Mouse (Mus musculus) liver, embryonic 12.5 days (tissue): ENCODE data around the gene Slc29a3. TPM values are rescaled to one million over a fixed set of nuclear protein-coding genes. Genes with fewer than 3 reads are reported as not detected.

ENCODE experiments used
- ATAC-seq: fragments of 200-750 bp; cut with Nextera tagmentation; 2 replicates; pipeline ENCODE4 v1.8.0; 2017; ENCODE audit warnings: moderate number of reproducible peaks, mild to moderate bottlenecking, moderate library complexity
- H3K27ac ChIP-seq: fragments of 300-500 bp; sonication (generic); 2 replicates; pipeline ENCODE4 v1.5.1; 2016; ENCODE audit warnings: mild to moderate bottlenecking
- H3K27me3 ChIP-seq: fragments of 300-500 bp; sonication (generic); replicated peaks from 2 replicates; pipeline ENCODE4 v1.6.1; 2016; ENCODE audit warnings: mild to moderate bottlenecking, moderate library complexity
- H3K36me3 ChIP-seq: fragments of 300-500 bp; sonication (generic); 2 replicates; pipeline ENCODE4 v1.6.1; 2016; ENCODE audit warnings: mild to moderate bottlenecking, moderate library complexity
- H3K4me1 ChIP-seq: fragments of 300-500 bp; sonication (generic); 2 replicates; pipeline ENCODE4 v1.6.1; 2016
- H3K4me2 ChIP-seq: fragments of 300-500 bp; sonication (generic); 2 replicates; pipeline ENCODE4 v1.6.1; 2016; ENCODE audit warnings: mild to moderate bottlenecking, moderate library complexity
- H3K4me3 ChIP-seq: fragments of 300-500 bp; sonication (generic); 2 replicates; pipeline ENCODE4 v1.5.1; 2016; ENCODE audit warnings: mild to moderate bottlenecking, moderate library complexity
- H3K9ac ChIP-seq: fragments of 300-500 bp; sonication (generic); 2 replicates; pipeline ENCODE4 v1.6.1; 2016; ENCODE audit warnings: mild to moderate bottlenecking, moderate library complexity
- H3K9me3 ChIP-seq: fragments of 300-500 bp; sonication (generic); replicated peaks from 2 replicates; pipeline ENCODE4 v1.6.1; 2016; ENCODE audit warnings: mild to moderate bottlenecking, moderate library complexity
- WGBS: fragments of 180-500 bp; shearing (Covaris S2); methylation state at CpG from one replicate; pipeline ENCODE4 v1.1.7; 2016; ENCODE audit not compliant: insufficient replicate concordance; 5-methylcytosine and 5-hydroxymethylcytosine counted together
- polyA plus RNA-seq: library from polyadenylated mRNA; unstranded; fragments of >200 nt; fragmentation: Nextera tagmentation; extraction: Ambion mirVana; gene quantifications from 2 replicates; pipeline ENCODE4 v1.2.1, GENCODE M21; 2016

The Slc29a3 gene
- polyA plus RNA-seq, 1 experiment from 2014 or later: 4.2 TPM

GRCm38 (mm10) chr10:60739619-60740363 is 12.8 kb downstream of the Slc29a3 start:
- no peak for ATAC-seq
- no peaks in the 10 kb centered on the region for H3K27me3 ChIP-seq
- H3K27ac ChIP-seq: no peak overlapping the region
- 48% methylated on average over 4 of the region's 4 CpGs for whole genome bisulfite sequencing
- H3K4me3 ChIP-seq: no peak overlapping the region
- 0 out of 2 replicates have a peak, but pooled peaks cover 3% of the 10 kb centered on the region for H3K36me3 ChIP-seq
- H3K4me2 ChIP-seq: no peak overlapping the region
- H3K9ac ChIP-seq: no peak overlapping the region
- no peaks in the 10 kb centered on the region for H3K4me1 ChIP-seq
- no peaks in the 10 kb centered on the region for H3K9me3 ChIP-seq

GRCm38 (mm10) chr10:60737886-60738640 is 14.5 kb downstream of the Slc29a3 start:
- H3K36me3 ChIP-seq: 0 out of 2 replicates have a peak, but pooled peaks cover 3% of the 10 kb centered on the region
- no peaks in the 10 kb centered on the region for H3K9me3 ChIP-seq
- H3K27me3 ChIP-seq: no peaks in the 10 kb centered on the region
- ATAC-seq: no peak
- H3K4me3 ChIP-seq: no peak overlapping the region
- no peak overlapping the region for H3K9ac ChIP-seq
- no peak overlapping the region for H3K4me2 ChIP-seq
- H3K4me1 ChIP-seq: no peaks in the 10 kb centered on the region
- WGBS: 48% methylated on average over 8 of the region's 9 CpGs
- no peak overlapping the region for H3K27ac ChIP-seq

- no peak for ATAC-seq
- no peaks in the 10 kb centered on the region for H3K4me1 ChIP-seq
- 0 out of 2 replicates have a peak, but pooled peaks cover 3% of the 10 kb centered on the region for H3K36me3 ChIP-seq
- no peak overlapping the region for H3K27ac ChIP-seq
- no peaks in the 10 kb centered on the region for H3K9me3 ChIP-seq
- no peaks in the 10 kb centered on the region for H3K27me3 ChIP-seq
- no peak overlapping the region for H3K4me2 ChIP-seq
- H3K9ac ChIP-seq: no peak overlapping the region
- no peak overlapping the region for H3K4me3 ChIP-seq
- WGBS: 71% methylated on average over 11 of the region's 11 CpGs
Observed at GRCm38 (mm10) chr10:60737169-60737728, 15.3 kb downstream of the Slc29a3 start.

GRCm38 (mm10) chr10:60735737-60736136 is 16.9 kb downstream of the Slc29a3 start:
- 90% methylated on average over 1 of the region's 1 CpGs for WGBS

GRCm38 (mm10) chr10:60733471-60733870 is 19.1 kb downstream of the Slc29a3 start:
- no peaks in the 10 kb centered on the region for H3K27me3 ChIP-seq
- ATAC-seq: no peak
- peaks cover 10% of the 10 kb centered on the region; the same call in 1 of the 2 replicates for H3K4me1 ChIP-seq
- no peaks in the 10 kb centered on the region for H3K36me3 ChIP-seq
- H3K4me3 ChIP-seq: no peak overlapping the region
- H3K9ac ChIP-seq: no peak overlapping the region
- no peaks in the 10 kb centered on the region for H3K9me3 ChIP-seq
- H3K4me2 ChIP-seq: no peak overlapping the region
- no peak overlapping the region for H3K27ac ChIP-seq
- WGBS: 63% methylated on average over 8 of the region's 8 CpGs

More at GRCm38 (mm10) chr10:60735737-60736136, 16.9 kb downstream of the Slc29a3 start:
- no peak overlapping the region for H3K4me3 ChIP-seq
- no peaks in the 10 kb centered on the region for H3K27me3 ChIP-seq
- ATAC-seq: no peak
- no peak overlapping the region for H3K9ac ChIP-seq
- H3K4me1 ChIP-seq: no peaks in the 10 kb centered on the region
- H3K4me2 ChIP-seq: no peak overlapping the region
- H3K36me3 ChIP-seq: no peaks in the 10 kb centered on the region
- H3K27ac ChIP-seq: no peak overlapping the region
- no peaks in the 10 kb centered on the region for H3K9me3 ChIP-seq

- 46% methylated on average over 2 of the region's 2 CpGs for WGBS
- H3K4me1 ChIP-seq: peaks cover 10% of the 10 kb centered on the region; the same call in 1 of the 2 replicates
- H3K27ac ChIP-seq: no peak overlapping the region
- no peak overlapping the region for H3K4me3 ChIP-seq
- no peaks in the 10 kb centered on the region for H3K27me3 ChIP-seq
- no peaks in the 10 kb centered on the region for H3K36me3 ChIP-seq
- no peak for ATAC-seq
- no peak overlapping the region for H3K9ac ChIP-seq
- no peak overlapping the region for H3K4me2 ChIP-seq
- no peaks in the 10 kb centered on the region for H3K9me3 ChIP-seq
Observed at GRCm38 (mm10) chr10:60732397-60732861, 20.2 kb downstream of the Slc29a3 start.

- H3K4me1 ChIP-seq: peaks cover 16% of the 10 kb centered on the region; the same call in 1 of the 2 replicates
- no peak for ATAC-seq
- no peak overlapping the region for H3K4me3 ChIP-seq
- H3K4me2 ChIP-seq: no peak overlapping the region
- WGBS: 38% methylated on average over 5 of the region's 5 CpGs
- no peak overlapping the region for H3K27ac ChIP-seq
- H3K9me3 ChIP-seq: no peaks in the 10 kb centered on the region
- no peaks in the 10 kb centered on the region for H3K27me3 ChIP-seq
- no peaks in the 10 kb centered on the region for H3K36me3 ChIP-seq
- H3K9ac ChIP-seq: no peak overlapping the region
Observed at GRCm38 (mm10) chr10:60731742-60732141, 20.9 kb downstream of the Slc29a3 start.

- H3K27ac ChIP-seq: no peak overlapping the region
- no peak overlapping the region for H3K4me3 ChIP-seq
- ATAC-seq: no peak
- no peaks in the 10 kb centered on the region for H3K9me3 ChIP-seq
- H3K36me3 ChIP-seq: no peaks in the 10 kb centered on the region
- peaks cover 16% of the 10 kb centered on the region; the same call in 1 of the 2 replicates for H3K4me1 ChIP-seq
- no peaks in the 10 kb centered on the region for H3K27me3 ChIP-seq
- no peak overlapping the region for H3K4me2 ChIP-seq
- 53% methylated on average over 4 of the region's 5 CpGs for WGBS
- no peak overlapping the region for H3K9ac ChIP-seq
Observed at GRCm38 (mm10) chr10:60727301-60727700, 25.3 kb downstream of the Slc29a3 start.

GRCm38 (mm10) chr10:60726896-60727295 is 25.7 kb downstream of the Slc29a3 start:
- no peak for ATAC-seq
- Histone ChIP-seq H3K27ac (no peak overlapping the region), H3K4me3 (no peak overlapping the region), H3K4me2 (no peak overlapping the region), H3K36me3 (no peaks in the 10 kb centered on the region), H3K27me3 (no peaks in the 10 kb centered on the region), H3K9ac (no peak overlapping the region), H3K4me1 (peaks cover 16% of the 10 kb centered on the region; the same call in 1 of the 2 replicates), H3K9me3 (no peaks in the 10 kb centered on the region)
- WGBS: 46% methylated on average over 3 of the region's 3 CpGs

GRCm38 (mm10) chr10:60724496-60724895 is 28.1 kb downstream of the Slc29a3 start:
- no peaks in the 10 kb centered on the region for H3K27me3 ChIP-seq
- H3K9me3 ChIP-seq: no peaks in the 10 kb centered on the region
- no peak overlapping the region for H3K4me3 ChIP-seq
- no peak overlapping the region for H3K27ac ChIP-seq
- 63% methylated on average over 6 of the region's 6 CpGs for WGBS
- peaks cover 6% of the 10 kb centered on the region; the same call in 1 of the 2 replicates for H3K4me1 ChIP-seq
- H3K4me2 ChIP-seq: no peak overlapping the region
- ATAC-seq: no peak
- H3K9ac ChIP-seq: no peak overlapping the region
- H3K36me3 ChIP-seq: peaks cover 6% of the 10 kb centered on the region; the same call in 1 of the 2 replicates

- no peak overlapping the region for H3K9ac ChIP-seq
- no peaks in the 10 kb centered on the region for H3K27me3 ChIP-seq
- H3K4me1 ChIP-seq: peaks cover 6% of the 10 kb centered on the region; the same call in 1 of the 2 replicates
- no peaks in the 10 kb centered on the region for H3K9me3 ChIP-seq
- no peak for ATAC-seq
- peaks cover 16% of the 10 kb centered on the region for H3K36me3 ChIP-seq
- H3K27ac ChIP-seq: no peak overlapping the region
- no peak overlapping the region for H3K4me3 ChIP-seq
- H3K4me2 ChIP-seq: no peak overlapping the region
- WGBS: 13% methylated on average over 1 of the region's 1 CpGs
Observed at GRCm38 (mm10) chr10:60723345-60723744, 29.2 kb downstream of the Slc29a3 start.

GRCm38 (mm10) chr10:60721640-60722039 is 31.0 kb downstream of the Slc29a3 start:
- no peak overlapping the region for H3K4me3 ChIP-seq
- H3K9me3 ChIP-seq: no peaks in the 10 kb centered on the region
- 52% methylated on average over 12 of the region's 12 CpGs for WGBS
- H3K9ac ChIP-seq: no peak overlapping the region
- H3K4me2 ChIP-seq: no peak overlapping the region
- ATAC-seq: no peak
- no peaks in the 10 kb centered on the region for H3K27me3 ChIP-seq
- H3K36me3 ChIP-seq: peaks cover 16% of the 10 kb centered on the region
- H3K27ac ChIP-seq: no peak overlapping the region
- H3K4me1 ChIP-seq: no peaks in the 10 kb centered on the region
